Mouse (Mus musculus) liver, embryonic 14.5 days (tissue): ENCODE measurements around the gene Leap2. TPM values are rescaled to one million over a fixed set of nuclear protein-coding genes. Genes with fewer than 3 reads are reported as not detected.
"Not testable (repeated sequence)": the region's sequence is repeated elsewhere in the genome, so short reads cannot be mapped to it uniquely, and the experiment has no call there.

ENCODE experiments used
- ATAC-seq: fragments of 200-750 bp; cut with Nextera tagmentation; 2 replicates; pipeline ENCODE4 v1.8.0; 2017; ENCODE audit warnings: moderate number of reproducible peaks, mild to moderate bottlenecking, moderate library complexity; ENCODE audit not compliant: insufficient read depth
- DNase-seq, 3 experiments: peaks; one replicate each; pipeline ENCODE4 v3.0.0-alpha.2; 2012 to 2013; ENCODE audit warnings: low read depth in 3 of 3, low spot score in 3 of 3
- H3K27ac ChIP-seq: fragments of 300-500 bp; sonication (generic); 2 replicates; pipeline ENCODE4 v1.5.1; 2014; ENCODE audit warnings: moderate library complexity, mild to moderate bottlenecking, control low read depth, inconsistent platforms
- H3K27me3 ChIP-seq: fragments of 300-500 bp; sonication (generic); 2 replicates; pipeline ENCODE4 v1.6.1; 2014; ENCODE audit warnings: mild to moderate bottlenecking, low read length, moderate library complexity; ENCODE audit not compliant: control insufficient read depth, insufficient read depth
- H3K36me3 ChIP-seq: fragments of 300-500 bp; sonication (generic); replicated peaks from 2 replicates; pipeline ENCODE4 v1.6.1; 2014; ENCODE audit warnings: low read depth; ENCODE audit not compliant: control insufficient read depth, insufficient read depth
- H3K4me1 ChIP-seq, 2 experiments: fragments of 200-500 bp in 1 of 2; fragments of 300-500 bp in 1 of 2; sonication (generic) in 1 of 2; replicated peaks; 2 replicates each; pipeline ENCODE4 v1.6.1; 2012 to 2014; ENCODE audit warnings: antibody characterized with exemption in 1 of 2, inconsistent platforms in 1 of 2, low read length in 1 of 2; ENCODE audit not compliant: control insufficient read depth in 2 of 2, insufficient read depth in 2 of 2
- H3K4me2 ChIP-seq: fragments of 300-500 bp; sonication (generic); 2 replicates; pipeline ENCODE4 v1.6.1; 2014; ENCODE audit warnings: low read depth, mild to moderate bottlenecking, control low read depth, moderate library complexity
- H3K4me3 ChIP-seq, 2 experiments: fragments of 200-500 bp in 1 of 2; fragments of 300-500 bp in 1 of 2; sonication (generic) in 1 of 2; 2 replicates each; pipeline ENCODE4 v1.5.1; 2012 to 2014; ENCODE audit warnings: low read depth in 2 of 2, low read length in 2 of 2, mild to moderate bottlenecking in 2 of 2, control low read depth in 1 of 2, inconsistent platforms in 1 of 2, moderate library complexity in 1 of 2; ENCODE audit not compliant: insufficient read depth in 1 of 2
- H3K9ac ChIP-seq: fragments of 300-500 bp; sonication (generic); replicated peaks from 2 replicates; pipeline ENCODE4 v1.6.1; 2014; ENCODE audit warnings: mild to moderate bottlenecking, control low read depth, moderate library complexity
- H3K9me3 ChIP-seq: fragments of 300-500 bp; sonication (generic); 2 replicates; pipeline ENCODE4 v1.6.1; 2016; ENCODE audit warnings: low read length, mixed read lengths; ENCODE audit not compliant: control insufficient read depth
- CTCF ChIP-seq: IDR thresholded peaks from 2 replicates; pipeline ENCODE4 v1.5.1; 2016; ENCODE audit warnings: antibody characterized with exemption, low read depth, control low read depth
- EP300 ChIP-seq: IDR thresholded peaks from 2 replicates; pipeline ENCODE4 v1.6.1; 2016; ENCODE audit warnings: antibody characterized with exemption, low read depth
- WGBS: fragments of 180-500 bp; shearing (Covaris S2); extraction: QIAGEN DNeasy Blood & Tissue Kit; methylation state at CpG from one replicate; pipeline ENCODE4 v1.1.7; 2014; ENCODE audit not compliant: insufficient replicate concordance; 5-methylcytosine and 5-hydroxymethylcytosine counted together
- polyA plus RNA-seq, 2 experiments: library from polyadenylated mRNA; depleted of rRNA in 1 of 2; stranded (reverse) in 1 of 2; unstranded in 1 of 2; fragments of >200 nt; fragmentation: Nextera tagmentation in 1 of 2; extraction: Ambion mirVana in 1 of 2; gene quantifications; 2 replicates each; pipeline versions ENCODE4 v1.2.1 to v1.2.3; 2012 to 2014

Gene Leap2
- polyA plus RNA-seq, 2 experiments, result 16.3 to 42.7 TPM

GRCm38 (mm10) chr11:53427993-53428715 is 5.2 kb upstream of the Leap2 start:
- Histone ChIP-seq H3K4me1 (peaks cover 22 to 37% of the 10 kb centered on the region in 2 experiments), H3K27me3 (no peaks in the 10 kb centered on the region), H3K36me3 (peaks cover 12% of the 10 kb centered on the region), H3K9ac (no peak overlapping the region), H3K4me2 (no peak overlapping the region), H3K4me3 (no peak overlapping the region), H3K9me3 (no peaks in the 10 kb centered on the region), H3K27ac (no peak overlapping the region)
- DNase-seq (no peak), ATAC-seq (no peak)
- TF ChIP-seq CTCF (no peak), EP300 (no peak)
- WGBS, result 77% methylated on average over 3 of the region's 3 CpGs

GRCm38 (mm10) chr11:53426914-53427313 is 3.9 kb upstream of the Leap2 start:
- not testable (repeated sequence) for H3K27ac ChIP-seq, ATAC-seq, DNase-seq, H3K4me3 ChIP-seq, H3K4me2 ChIP-seq, H3K27me3 ChIP-seq, H3K9ac ChIP-seq, H3K9me3 ChIP-seq
- Histone ChIP-seq H3K4me1 (peaks cover 10 to 24% of the 10 kb centered on the region in 2 experiments), H3K36me3 (peaks cover 12% of the 10 kb centered on the region)
- WGBS, result 67% methylated on average over 3 of the region's 3 CpGs

GRCm38 (mm10) chr11:53425711-53426255 is 2.8 kb upstream of the Leap2 start:
- TF ChIP-seq CTCF (no peak), EP300 (no peak)
- ATAC-seq (no peak), DNase-seq (no peak)
- Histone ChIP-seq H3K4me3 (no peak overlapping the region), H3K27me3 (no peaks in the 10 kb centered on the region), H3K27ac (no peak overlapping the region), H3K4me1 (peaks cover 4 to 17% of the 10 kb centered on the region in 2 experiments; a peak in 3 of 4 replicates), H3K9ac (no peak overlapping the region), H3K4me2 (no peak overlapping the region), H3K36me3 (peaks cover 12% of the 10 kb centered on the region), H3K9me3 (no peaks in the 10 kb centered on the region)
- 64% methylated on average over 6 of the region's 6 CpGs for WGBS

GRCm38 (mm10) chr11:53425251-53425650 is 2.3 kb upstream of the Leap2 start:
- Histone ChIP-seq H3K9me3 (no peaks in the 10 kb centered on the region), H3K27me3 (no peaks in the 10 kb centered on the region), H3K4me1 (peaks cover 4 to 17% of the 10 kb centered on the region in 2 experiments; a peak in 3 of 4 replicates), H3K36me3 (peaks cover 12% of the 10 kb centered on the region), H3K4me3 (no peak overlapping the region), H3K27ac (no peak overlapping the region), H3K4me2 (no peak overlapping the region), H3K9ac (no peak overlapping the region)
- WGBS, result 53% methylated on average over 3 of the region's 3 CpGs
- ATAC-seq (no peak), DNase-seq (no peak)
- TF ChIP-seq CTCF (no peak), EP300 (no peak)

GRCm38 (mm10) chr11:53424826-53425225 is 1.9 kb upstream of the Leap2 start:
- no peak for DNase-seq
- ATAC-seq, result no peak
- H3K4me1 ChIP-seq, result peaks cover 4 to 17% of the 10 kb centered on the region in 2 experiments; a peak in 3 of 4 replicates
- no peak overlapping the region for H3K9ac ChIP-seq
- 62% methylated on average over 2 of the region's 2 CpGs for WGBS
- H3K4me3 ChIP-seq, result no peak overlapping the region
- TF ChIP-seq CTCF (no peak), EP300 (no peak)
- H3K36me3 ChIP-seq, result peaks cover 12% of the 10 kb centered on the region
- no peak overlapping the region for H3K27ac ChIP-seq
- no peak overlapping the region for H3K4me2 ChIP-seq
- no peaks in the 10 kb centered on the region for H3K27me3 ChIP-seq
- no peaks in the 10 kb centered on the region for H3K9me3 ChIP-seq
